Mouse (Mus musculus): ENCODE data around the gene Erp29.
"Not testable (repeated sequence)": the region's sequence is repeated elsewhere in the genome, so short reads cannot be mapped to it uniquely, and the experiment has no call there.

Gene Erp29

DNA sequence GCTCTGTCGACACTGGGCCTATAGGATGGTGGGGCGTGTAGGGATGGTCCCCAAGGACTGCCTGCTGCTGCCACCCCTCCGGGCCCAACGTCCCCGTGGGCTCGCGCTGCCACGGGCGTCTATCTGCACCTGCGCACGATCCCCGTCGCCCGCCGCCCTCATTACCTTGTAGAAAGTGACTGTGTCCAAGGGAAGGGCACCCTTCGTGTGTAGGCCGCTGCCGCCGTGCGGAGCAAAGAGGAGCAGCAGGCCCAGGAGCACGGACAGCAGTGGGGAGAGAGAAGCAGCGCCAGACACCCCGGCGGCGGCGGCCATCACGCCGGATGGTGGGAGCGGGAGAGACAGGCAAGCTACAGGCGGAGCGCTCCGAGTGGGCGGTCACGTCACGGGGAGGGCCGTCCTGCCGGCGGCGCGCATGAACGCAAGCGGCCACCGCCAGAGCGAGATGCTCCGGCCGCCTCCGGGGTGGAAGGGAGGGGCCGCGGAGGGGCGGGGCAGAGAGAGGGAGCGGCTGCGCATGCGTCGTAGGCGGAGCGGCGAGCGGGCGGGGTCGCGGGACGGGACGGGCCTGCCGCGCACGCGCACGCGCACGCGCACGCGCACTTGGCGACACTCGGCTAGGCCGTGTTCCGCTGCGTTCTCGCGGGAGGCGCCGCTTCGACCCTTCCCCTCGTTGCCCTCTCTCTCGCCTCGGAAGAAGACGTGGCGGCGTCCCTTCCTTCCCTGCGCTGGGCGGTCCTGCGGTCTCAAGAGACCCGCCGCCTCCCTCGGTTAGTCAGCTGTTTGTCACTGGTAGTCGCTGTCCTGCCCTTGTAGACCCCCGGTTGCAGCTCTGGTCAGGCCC, at the start of gene Erp29:
Gene Erp29 (minus strand): TSS at position 481 of the 844 bp plus-strand sequence.
- DNase-seq (ENCODE audit: low read depth, low spot score) = peak; percentile 97

DNA sequence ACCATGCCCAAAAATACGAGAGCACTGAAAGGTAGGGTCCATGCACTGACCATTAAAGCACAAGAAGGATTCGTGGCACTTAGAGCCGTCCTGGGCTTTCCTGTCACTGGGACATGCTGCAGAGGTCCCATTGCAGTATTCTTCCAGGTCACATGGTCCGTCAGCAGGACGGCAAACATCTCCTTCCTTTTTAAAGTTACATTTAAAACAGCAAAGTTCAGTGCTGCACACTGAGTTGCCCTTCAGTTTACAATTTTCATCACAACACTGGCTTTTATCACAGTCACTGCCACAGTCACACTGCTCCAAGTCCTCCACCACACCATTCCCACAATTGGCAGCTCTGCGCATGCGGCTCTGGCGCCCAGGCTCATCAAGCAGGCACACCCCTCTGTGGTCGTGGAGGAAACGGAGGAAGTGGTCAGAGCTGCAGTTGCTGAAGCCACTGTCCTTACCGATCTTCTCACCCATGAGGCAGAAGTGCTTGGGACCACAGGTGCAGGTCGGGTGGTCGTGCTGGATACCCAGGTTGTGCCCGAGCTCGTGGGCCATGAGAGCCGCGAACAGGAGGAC, 49.2 kb upstream of the Erp29 start:
- not testable (repeated sequence) for DNase-seq (ENCODE audit: low read depth, low spot score)

DNA sequence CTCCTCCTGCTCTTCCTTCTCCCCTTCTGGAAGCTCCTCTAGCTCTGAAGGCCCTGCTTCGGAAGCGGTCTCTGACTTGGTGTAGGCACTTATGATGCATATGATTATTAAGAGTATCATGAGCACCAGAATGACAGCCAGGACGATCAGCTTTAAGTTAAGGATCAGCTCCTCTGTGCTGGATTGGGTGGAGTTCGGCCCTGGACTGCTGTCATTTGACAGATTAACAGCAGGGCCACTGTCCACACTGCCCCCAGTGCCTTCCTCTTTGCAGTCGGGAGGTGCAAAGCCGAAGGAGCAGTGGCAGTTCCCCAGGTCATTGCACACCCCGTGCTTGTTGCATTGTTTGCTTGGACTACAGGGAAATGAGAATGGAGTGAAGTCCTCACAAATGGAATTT, 48.4 kb upstream of the Erp29 start:
- DNase-seq (ENCODE audit: low read depth, low spot score) = no peak

GRCm38 (mm10) chr5:121493305-121493704, 41.0 kb upstream of the Erp29 start:
- DNase-seq (ENCODE audit: low read depth, low spot score) = no peak

DNA sequence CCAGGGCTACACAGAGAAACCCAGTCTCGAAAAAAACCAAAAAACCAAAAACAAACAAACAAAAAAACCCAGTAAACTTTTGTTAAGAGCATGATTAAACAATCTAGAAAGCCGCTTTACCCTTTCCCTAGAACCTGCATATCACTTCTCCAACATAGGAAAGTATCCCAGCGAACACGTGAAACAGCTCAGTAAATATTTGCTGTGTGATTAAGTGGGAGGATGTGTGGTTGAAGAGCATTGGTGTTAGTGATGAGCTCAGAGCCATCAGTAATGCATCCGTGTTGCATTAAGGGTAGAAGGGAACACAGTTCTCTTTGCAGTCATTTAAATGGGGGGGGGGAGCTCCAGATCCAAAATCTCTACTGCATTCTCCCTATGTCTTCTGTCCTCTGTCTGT, 32.5 kb upstream of the Erp29 start:
- DNase-seq (ENCODE audit: low read depth, low spot score) = no peak

DNA sequence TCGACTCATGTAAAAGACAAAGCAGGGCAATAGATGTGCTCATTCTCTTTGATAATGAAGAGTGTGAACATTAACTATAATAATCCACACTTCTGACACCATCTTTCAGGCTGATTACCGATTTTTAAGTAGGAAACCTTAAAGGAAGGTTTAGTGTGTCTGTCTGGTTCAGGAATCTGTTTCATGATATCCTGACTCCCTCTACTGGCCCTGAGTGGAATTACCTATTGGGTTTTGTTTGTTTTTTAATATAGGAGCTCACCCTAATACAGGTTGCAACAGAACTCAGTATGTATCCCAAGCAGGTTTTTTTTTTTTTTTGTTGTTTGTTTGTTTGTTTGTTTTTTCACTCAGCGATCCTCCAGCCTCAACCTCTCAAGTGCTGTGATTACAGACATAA, 25.4 kb upstream of the Erp29 start:
- DNase-seq (ENCODE audit: low read depth, low spot score) = peak; percentile 76

- DNase-seq (ENCODE audit: low read depth, low spot score) = no peak
These were observed 23.7 kb upstream of the Erp29 start for GRCm38 (mm10) chr5:121476040-121476439.

GRCm38 (mm10) chr5:121474610-121475009, 22.3 kb upstream of the Erp29 start:
- no peak for DNase-seq (ENCODE audit: low read depth, low spot score)

GRCm38 (mm10) chr5:121472411-121472810, 20.1 kb upstream of the Erp29 start:
- peak; percentile 51 for DNase-seq (ENCODE audit: low read depth, low spot score)

DNA sequence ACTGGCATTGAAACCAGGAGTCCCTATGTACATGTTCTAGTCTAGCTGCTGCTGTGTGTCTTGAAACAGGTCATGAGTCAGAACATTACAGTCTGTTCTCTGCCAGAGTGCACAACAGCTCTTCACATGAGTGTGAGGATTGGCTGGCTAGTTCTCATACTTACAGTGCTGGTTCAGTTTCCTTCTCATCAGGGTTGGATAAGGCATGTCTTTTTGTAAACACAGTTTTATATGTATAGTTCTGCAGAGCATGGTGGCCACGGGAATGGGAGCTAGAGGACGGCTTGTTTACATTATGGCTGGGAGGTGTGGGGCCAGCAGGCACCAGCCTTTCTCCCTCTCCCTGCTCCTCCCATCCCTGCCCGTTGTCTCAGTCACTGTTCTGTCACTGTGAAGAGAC, 17.3 kb upstream of the Erp29 start:
- DNase-seq (ENCODE audit: low read depth, low spot score) = no peak

GRCm38 (mm10) chr5:121463601-121464250, 11.4 kb upstream of the Erp29 start:
- DNase-seq (ENCODE audit: low read depth, low spot score) = no peak

GRCm38 (mm10) chr5:121462967-121463366, 10.7 kb upstream of the Erp29 start:
- no peak for DNase-seq (ENCODE audit: low read depth, low spot score)

DNA sequence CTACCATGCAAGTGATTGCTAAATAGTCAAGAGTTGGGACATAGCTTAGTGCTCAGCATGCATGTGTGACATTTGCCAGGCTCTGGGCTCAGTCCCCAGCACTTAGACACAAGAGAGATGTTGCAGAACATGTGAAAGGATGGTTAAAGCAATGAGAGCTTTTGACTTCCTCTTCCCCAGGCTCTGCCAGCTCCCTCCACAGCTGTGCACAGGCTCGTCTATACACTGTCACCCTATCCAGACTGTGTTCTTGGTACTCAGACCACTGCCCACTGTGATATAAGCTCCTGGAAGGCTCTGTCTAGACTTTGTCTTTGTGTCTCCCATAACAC, 9.8 kb upstream of the Erp29 start:
- DNase-seq (ENCODE audit: low read depth, low spot score) = no peak

- DNase-seq (ENCODE audit: low read depth, low spot score) = no peak
These were observed 9.2 kb upstream of the Erp29 start for GRCm38 (mm10) chr5:121461339-121462170.

- no peak for DNase-seq (ENCODE audit: low read depth, low spot score)
These were observed 3.4 kb upstream of the Erp29 start for GRCm38 (mm10) chr5:121455510-121456265.

GRCm38 (mm10) chr5:121454503-121454782, 2.1 kb upstream of the Erp29 start:
- DNase-seq (ENCODE audit: low read depth, low spot score) = peak; percentile 45

- no peak for DNase-seq (ENCODE audit: low read depth, low spot score)
These were observed 1.6 kb upstream of the Erp29 start for GRCm38 (mm10) chr5:121453743-121454502.

DNA sequence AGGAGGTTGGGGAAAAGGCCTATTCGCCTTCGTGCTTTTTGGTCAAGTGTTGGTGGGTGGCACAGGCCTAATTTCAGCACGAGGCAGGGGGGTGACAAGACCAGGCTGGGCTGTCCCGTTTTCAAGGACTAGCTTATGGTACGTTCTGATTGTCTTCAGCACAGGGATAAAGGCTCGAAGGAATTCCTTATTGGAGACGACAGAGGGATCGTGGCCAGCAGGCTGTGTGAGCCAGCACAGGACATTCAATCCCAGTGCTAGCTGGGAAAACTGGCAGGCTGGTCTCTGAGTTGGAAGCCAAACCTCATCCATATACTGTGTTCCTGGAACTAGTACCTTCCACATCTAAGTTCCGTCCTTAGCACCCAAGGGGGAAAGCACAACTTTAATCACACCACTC, 600 bp upstream of the Erp29 start:
- no peak for DNase-seq (ENCODE audit: low read depth, low spot score)

DNA sequence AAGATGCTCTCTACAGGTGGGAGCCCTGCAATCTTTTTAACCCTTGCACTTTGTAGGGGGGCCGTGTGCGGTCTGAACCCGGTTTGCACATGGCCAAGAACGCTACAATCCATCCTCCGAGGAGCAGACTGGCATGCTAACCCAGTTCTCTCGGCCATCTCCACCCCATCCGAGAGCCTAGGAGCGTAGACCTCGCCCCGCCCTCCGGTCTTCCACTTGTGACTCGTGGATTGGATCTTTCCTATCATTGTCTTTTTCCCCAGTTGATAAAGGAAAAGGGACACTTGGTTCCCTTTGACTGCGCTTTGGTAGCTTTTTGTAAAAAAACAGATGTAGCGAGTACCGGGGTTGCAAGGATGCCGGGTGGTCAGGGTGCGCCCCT, 671 bp downstream of the Erp29 start, which contains the start of gene Tmem116:
Gene Tmem116 (plus strand): TSS at position 250 of the 382 bp plus-strand sequence.
- peak; percentile 76 for DNase-seq (ENCODE audit: low read depth, low spot score)

DNA sequence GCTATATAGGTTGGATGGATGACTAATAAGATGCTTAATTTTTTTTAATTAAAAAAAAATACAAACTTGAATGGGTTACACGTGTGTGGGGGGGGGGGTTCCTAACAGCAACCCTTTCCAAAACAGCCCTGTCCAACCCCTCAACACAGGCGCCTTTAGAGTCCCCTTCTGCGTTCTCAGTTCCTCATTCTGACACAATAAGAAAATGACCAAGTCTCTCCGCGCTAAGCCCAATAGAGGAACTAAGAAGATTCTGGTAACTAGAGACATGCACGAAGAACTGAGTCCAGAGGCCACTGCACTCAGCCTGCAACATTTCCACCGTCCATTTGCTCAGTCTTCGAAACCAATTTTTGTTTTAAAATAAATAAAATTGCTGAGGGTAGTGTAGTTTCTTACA, 1.1 kb downstream of the Erp29 start:
- DNase-seq (ENCODE audit: low read depth, low spot score) = no peak

- no peak for DNase-seq (ENCODE audit: low read depth, low spot score)
These were observed 1.8 kb downstream of the Erp29 start for GRCm38 (mm10) chr5:121450476-121450875.

All from ZHBTc4 (cell line).